Mouse (Mus musculus): ENCODE data around the gene Kifc5b. TPM values are rescaled to one million over a fixed set of nuclear protein-coding genes. Genes with fewer than 3 reads are reported as not detected.

The Kifc5b gene
- polyA plus RNA-seq, 1 experiment from 2014 or later = 6.7 TPM

DNA sequence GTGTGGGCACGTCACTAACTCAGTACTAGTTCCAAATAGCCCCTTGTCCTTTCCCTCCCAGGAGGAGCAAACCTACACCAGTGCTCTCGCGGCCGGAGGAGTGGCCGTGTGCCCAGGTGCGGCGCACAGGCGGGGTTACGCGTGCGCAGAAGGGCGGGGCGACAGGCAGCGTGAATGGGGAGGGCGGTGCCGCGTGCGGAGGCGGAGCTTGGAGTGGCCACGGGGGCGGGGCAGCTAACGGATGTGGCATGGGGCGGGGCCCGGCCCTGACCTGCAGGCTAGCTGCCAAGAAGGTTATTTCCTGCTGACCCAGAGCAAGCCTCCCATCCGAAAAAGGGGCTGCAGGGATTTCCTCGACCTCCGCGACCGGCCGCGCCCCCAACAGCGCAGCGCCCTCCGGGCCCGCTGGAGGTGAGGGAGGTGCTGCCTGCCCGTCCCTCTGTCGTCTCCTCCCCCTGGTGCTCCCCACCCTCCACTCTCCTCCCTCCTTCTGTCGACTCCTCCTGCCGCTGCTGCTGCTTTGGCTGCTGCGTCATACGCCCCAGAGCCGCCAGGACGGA lies 16.0 kb downstream of the Kifc5b start, which contains the start of gene Phf1:
Phf1 (plus strand) TSS at position 214 of the 560 bp plus-strand sequence.
- no peaks in the 10 kb centered on the region for H3K9me3 ChIP-seq
- H3K36me3 ChIP-seq = peaks cover 69% of the 10 kb centered on the region
- H3K27me3 ChIP-seq (ENCODE audit: insufficient read depth, poor library complexity, severe bottlenecking) = no peaks in the 10 kb centered on the region
- DNase-seq (ENCODE audit: low spot score) = peak; percentile 97
- peak within 1 kb of the TSS; percentile 83 for H3K4me3 ChIP-seq
- peak within 1 kb of the TSS; percentile 90 for H3K27ac ChIP-seq
- H3K4me1 ChIP-seq = peaks cover 44% of the 10 kb centered on the region
- WGBS = under 1% methylated on average over 42 of the region's 43 CpGs

DNA sequence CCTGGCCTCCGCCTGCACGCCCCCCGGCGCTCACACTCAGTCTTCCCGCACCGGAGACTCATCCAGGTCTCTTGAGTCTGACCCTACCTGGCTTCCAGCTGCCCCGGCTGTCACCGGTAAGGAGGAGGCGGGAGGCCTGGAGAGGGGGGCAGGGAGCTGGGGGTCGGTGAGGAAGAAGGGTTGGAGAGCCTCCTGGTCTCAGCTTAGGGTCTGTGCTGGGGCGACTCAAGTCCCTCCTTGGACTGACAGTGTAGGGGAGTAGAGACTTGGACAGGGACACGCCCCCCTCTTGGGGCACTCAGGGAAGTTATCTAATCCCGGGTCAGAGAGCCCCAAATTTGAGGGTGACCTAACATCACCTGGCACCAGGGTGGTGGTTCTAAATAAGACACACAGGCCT lies 16.5 kb downstream of the Kifc5b start:
- peak overlapping the region; percentile 90 for H3K27ac ChIP-seq
- H3K9me3 ChIP-seq = no peaks in the 10 kb centered on the region
- peak overlapping the region; percentile 83 for H3K4me3 ChIP-seq
- peaks cover 65% of the 10 kb centered on the region for H3K36me3 ChIP-seq
- H3K4me1 ChIP-seq = peaks cover 49% of the 10 kb centered on the region
- no peaks in the 10 kb centered on the region for H3K27me3 ChIP-seq (ENCODE audit: insufficient read depth, poor library complexity, severe bottlenecking)
- WGBS = 8% methylated on average over 13 of the region's 13 CpGs
- no peak for DNase-seq (ENCODE audit: low spot score)

DNA sequence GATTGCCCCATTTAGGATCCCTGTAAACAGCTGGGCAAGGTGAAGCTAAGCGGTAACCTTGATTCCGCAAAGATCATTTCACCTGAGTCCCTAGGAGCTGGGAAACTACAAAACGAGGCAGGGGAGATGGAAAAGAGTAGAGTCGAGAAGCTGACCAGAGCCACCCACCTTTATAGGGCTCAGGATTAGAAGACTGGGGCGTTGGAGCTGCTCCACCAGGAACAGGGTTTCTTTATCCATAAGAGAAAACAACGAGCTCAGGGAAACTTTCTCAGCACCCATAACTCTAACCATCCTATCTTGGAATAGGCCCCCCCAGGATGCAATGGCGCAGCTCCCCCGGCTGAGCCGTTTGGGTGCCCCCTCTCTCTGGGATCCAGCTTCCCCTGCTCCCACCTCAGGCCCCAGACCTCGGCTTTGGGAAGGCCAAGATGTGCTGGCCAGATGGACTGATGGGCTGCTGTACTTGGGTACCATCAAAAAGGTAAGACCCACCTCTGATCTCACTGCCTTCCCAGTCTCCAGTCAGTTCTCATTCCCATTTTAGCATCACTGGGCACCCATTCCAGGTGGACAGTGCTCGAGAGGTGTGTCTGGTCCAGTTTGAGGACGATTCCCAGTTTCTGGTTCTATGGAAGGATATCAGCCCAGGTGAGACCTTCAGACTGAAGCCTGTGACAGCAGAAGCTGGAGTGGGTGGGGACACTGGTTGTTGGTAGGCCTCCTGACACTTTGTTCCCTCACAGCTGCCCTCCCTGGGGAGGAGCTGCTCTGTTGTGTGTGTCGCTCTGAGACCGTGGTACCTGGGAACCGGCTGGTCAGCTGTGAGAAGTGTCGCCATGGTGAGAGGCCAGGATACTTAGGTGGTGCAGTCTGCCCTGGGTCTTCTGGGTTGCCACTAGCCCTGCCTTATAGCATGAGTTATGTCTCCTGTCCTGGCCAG lies 17.3 kb downstream of the Kifc5b start:
- DNase-seq (ENCODE audit: low spot score) = peak; percentile 76
- Histone ChIP-seq H3K27ac (peak overlapping the region; percentile 90; the same call in 1 of the 2 replicates), H3K9me3 (no peaks in the 10 kb centered on the region), H3K36me3 (peaks cover 58% of the 10 kb centered on the region), H3K27me3 (ENCODE audit: insufficient read depth, poor library complexity, severe bottlenecking) (no peaks in the 10 kb centered on the region), H3K4me1 (peaks cover 52% of the 10 kb centered on the region), H3K4me3 (peak overlapping the region; percentile 83)
- WGBS = 78% methylated on average over 16 of the region's 16 CpGs

DNA sequence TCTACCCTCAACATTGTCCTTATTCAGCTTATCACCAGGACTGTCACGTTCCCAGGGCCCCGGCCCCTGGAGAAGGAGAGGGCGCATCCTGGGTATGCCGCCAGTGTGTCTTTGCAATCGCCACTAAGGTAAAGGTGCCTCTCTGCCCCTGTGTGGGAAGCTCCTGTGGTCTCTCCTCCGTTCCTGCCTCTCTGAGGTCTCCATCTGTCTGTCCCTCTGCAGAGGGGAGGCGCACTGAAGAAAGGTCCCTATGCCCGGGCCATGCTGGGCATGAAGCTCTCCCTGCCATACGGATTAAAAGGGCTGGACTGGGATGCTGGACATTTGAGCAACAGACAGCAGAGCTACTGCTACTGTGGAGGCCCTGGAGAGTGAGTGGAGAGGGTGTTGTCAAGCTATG lies 18.1 kb downstream of the Kifc5b start:
- 84% methylated on average over 9 of the region's 9 CpGs for WGBS
- peak overlapping the region; percentile 6; the same call in 1 of the 2 replicates for H3K4me3 ChIP-seq
- H3K36me3 ChIP-seq = peaks cover 49% of the 10 kb centered on the region
- peaks cover 57% of the 10 kb centered on the region for H3K4me1 ChIP-seq
- no peaks in the 10 kb centered on the region for H3K27me3 ChIP-seq (ENCODE audit: insufficient read depth, poor library complexity, severe bottlenecking)
- no peaks in the 10 kb centered on the region for H3K9me3 ChIP-seq
- no peak for DNase-seq (ENCODE audit: low spot score)
- H3K27ac ChIP-seq = no peak overlapping the region

DNA sequence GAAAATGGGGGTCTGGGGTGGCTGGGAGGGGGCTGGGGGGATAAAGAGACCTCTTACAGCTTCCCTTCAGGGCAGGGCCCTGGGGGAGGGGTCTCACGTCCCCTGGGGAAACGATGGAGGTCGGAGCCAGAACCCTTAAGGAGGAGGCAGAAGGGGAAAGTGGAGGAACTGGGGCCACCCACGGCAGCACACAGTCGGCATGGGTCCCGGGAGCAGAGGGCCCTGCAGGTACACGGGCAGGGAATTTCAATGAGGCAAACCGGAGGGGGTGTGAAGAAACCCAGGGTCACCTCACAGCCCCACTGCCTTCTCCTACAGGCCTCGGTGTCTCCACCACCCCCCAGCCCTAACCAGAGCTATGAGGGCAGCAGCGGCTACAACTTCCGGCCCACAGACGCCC lies 19.6 kb downstream of the Kifc5b start:
- peaks cover 70% of the 10 kb centered on the region for H3K4me1 ChIP-seq
- no peak overlapping the region for H3K4me3 ChIP-seq
- H3K27ac ChIP-seq = no peak overlapping the region

DNA sequence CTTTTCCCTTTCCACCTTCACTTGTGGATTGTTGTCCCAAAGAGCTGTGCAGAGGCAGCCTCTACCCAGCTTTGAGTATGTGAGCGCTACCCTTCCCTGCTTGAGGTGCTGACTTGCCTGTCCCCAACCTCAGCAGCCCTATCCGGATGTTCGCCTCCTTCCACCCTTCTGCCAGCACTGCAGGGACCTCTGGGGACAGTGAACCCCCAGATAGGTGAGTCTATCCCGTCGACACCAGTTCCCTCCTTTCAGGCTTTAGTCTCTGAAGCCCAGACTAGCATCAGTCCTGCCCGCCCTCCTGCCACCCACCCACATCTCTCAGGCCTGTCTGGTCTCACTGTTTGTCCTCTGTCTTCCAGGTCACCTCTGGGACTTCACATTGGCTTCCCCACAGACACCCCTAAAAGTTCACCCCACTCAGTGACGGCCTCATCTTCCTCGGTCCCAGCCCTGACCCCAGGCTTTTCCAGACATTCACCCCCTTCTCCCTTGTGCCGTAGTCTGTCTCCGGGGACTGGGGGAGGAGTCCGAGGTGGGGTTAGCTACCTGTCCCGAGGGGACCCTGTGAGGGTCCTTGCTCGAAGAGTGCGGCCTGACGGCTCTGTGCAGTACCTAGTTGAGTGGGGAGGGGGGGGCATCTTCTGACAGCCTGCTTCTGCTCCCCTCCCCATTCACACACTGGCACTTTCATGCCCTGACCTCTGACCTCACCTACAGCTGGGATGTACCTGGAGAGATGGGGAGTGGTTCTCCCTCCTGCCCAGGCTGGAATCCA lies 20.2 kb downstream of the Kifc5b start:
- Histone ChIP-seq H3K36me3 (peaks cover 34% of the 10 kb centered on the region), H3K27me3 (ENCODE audit: insufficient read depth, poor library complexity, severe bottlenecking) (no peaks in the 10 kb centered on the region), H3K4me1 (peaks cover 76% of the 10 kb centered on the region), H3K9me3 (no peaks in the 10 kb centered on the region), H3K27ac (no peak overlapping the region), H3K4me3 (no peak overlapping the region)
- WGBS = 83% methylated on average over 15 of the region's 15 CpGs
- DNase-seq (ENCODE audit: low spot score) = no peak

More for the DNA sequence above, 19.6 kb downstream of the Kifc5b start:
- Histone ChIP-seq H3K36me3 (peaks cover 38% of the 10 kb centered on the region), H3K27me3 (ENCODE audit: insufficient read depth, poor library complexity, severe bottlenecking) (no peaks in the 10 kb centered on the region), H3K9me3 (no peaks in the 10 kb centered on the region)
- WGBS = 82% methylated on average over 12 of the region's 12 CpGs
- DNase-seq (ENCODE audit: low spot score) = no peak

DNA sequence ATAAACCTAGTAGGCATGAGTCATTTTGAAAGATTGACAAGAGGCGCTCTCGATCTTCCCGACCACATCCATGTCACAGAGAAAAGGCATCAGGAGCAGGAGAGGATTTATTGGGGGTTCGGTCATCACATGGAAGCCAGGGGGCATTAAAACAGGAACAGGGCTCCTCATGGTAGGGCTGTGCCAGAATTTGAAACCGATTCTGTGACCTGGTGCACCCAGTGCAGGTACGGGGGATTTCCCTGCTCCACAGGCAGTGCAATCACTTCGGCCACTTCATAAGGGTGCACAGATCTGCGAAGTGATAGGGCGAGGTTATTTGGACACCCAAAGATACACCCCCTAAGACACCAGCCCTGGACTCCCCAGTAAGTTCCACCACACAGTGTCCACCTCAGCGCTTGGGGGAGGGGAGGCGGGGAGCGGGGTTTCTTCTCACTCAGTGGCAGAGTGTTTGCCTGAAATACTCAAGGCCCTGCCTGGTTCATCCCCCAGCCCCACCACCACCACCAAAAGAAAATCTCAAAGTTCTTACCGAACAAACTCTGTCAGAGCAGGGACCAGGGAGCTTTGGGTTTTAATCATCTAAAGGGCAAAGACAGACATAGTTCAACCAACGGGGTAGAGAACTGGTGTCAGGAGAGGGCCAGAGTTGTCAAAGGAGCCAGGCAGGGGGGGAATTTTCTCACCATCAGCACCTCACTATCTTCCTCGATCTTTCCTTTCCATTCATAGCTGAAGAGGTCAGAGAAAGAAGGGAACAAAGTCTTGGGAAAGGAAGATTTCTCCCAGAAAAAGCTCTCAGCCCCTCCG lies 21.2 kb downstream of the Kifc5b start:
- peak overlapping the region; percentile 77 for H3K4me3 ChIP-seq
- peaks cover 34% of the 10 kb centered on the region for H3K36me3 ChIP-seq
- no peaks in the 10 kb centered on the region for H3K9me3 ChIP-seq
- DNase-seq (ENCODE audit: low spot score) = peak; percentile 71
- WGBS = 55% methylated on average over 16 of the region's 16 CpGs
- H3K27me3 ChIP-seq (ENCODE audit: insufficient read depth, poor library complexity, severe bottlenecking) = no peaks in the 10 kb centered on the region
- H3K27ac ChIP-seq = peak overlapping the region; percentile 97
- H3K4me1 ChIP-seq = peaks cover 77% of the 10 kb centered on the region

DNA sequence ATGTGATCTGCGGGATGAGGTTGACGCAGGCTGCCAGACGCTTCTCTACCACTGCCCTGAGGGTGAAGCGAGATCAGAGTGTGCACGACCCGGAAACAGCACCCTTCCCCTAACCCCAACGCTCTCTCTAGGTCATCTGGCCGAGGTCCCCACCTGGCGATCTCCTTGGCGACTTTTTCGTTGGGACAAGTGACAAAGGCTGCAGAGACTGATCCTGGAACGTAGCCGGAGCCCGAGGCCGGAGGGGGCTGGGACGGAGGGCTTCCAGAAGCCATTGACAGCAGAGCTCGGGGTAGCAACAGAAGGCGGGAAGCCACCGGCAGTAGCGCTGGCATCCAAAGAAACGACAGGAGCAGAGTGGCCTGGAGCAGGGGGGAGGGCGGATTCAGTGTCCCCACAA lies 21.8 kb downstream of the Kifc5b start:
- H3K9me3 ChIP-seq = no peaks in the 10 kb centered on the region
- no peak for DNase-seq (ENCODE audit: low spot score)
- WGBS = under 1% methylated on average over 22 of the region's 22 CpGs
- peak overlapping the region; percentile 77 for H3K4me3 ChIP-seq
- H3K27me3 ChIP-seq (ENCODE audit: insufficient read depth, poor library complexity, severe bottlenecking) = no peaks in the 10 kb centered on the region
- H3K27ac ChIP-seq = peak overlapping the region; percentile 97
- H3K36me3 ChIP-seq = peaks cover 34% of the 10 kb centered on the region
- H3K4me1 ChIP-seq = peaks cover 71% of the 10 kb centered on the region

DNA sequence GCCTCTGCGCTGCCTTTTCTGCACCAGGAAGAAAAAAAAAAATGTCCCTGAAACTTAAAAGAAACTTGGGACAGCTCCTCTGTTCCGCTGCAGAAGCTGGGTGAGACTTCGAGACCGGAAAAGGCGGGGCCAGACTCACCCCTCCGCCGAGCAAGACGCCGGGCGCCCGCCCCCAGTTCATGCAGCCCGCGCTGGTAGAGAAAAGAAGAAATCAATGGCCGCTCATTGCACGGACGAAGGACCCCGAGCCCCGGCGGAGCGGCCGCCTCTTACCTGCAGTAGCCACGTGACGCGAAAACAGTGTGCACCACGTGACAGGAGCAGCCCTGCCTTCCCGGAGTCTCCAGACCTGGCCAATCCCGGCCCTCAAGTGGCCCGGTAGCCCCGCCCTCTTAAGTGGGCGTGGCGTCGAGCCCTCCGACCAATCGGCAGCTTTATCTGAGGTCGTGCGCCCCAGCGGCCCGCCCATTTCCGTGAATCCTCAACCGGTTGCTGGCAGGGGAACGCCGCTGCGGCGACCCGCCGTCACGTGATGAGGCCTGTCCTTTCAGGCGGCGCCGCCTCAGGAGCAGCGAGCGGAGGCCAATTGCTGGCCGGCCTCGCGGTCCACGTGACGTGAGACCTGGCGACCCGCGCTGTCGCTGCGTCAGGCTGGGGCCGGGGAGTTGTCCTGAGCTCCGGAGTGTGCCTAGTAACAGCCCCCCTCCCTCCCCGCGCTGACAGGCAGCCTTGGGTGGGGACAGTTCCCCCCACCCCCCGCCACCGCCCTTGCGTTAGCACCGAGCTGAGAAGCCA lies 22.5 kb downstream of the Kifc5b start, which contains the start of gene Cuta:
Cuta (minus strand) TSS at position 392 of the 795 bp plus-strand sequence.
- Histone ChIP-seq H3K27me3 (ENCODE audit: insufficient read depth, poor library complexity, severe bottlenecking) (no peaks in the 10 kb centered on the region), H3K4me1 (peaks cover 64% of the 10 kb centered on the region), H3K36me3 (peaks cover 32% of the 10 kb centered on the region), H3K4me3 (peak within 1 kb of the TSS; percentile 77), H3K27ac (peak within 1 kb of the TSS; percentile 97), H3K9me3 (no peaks in the 10 kb centered on the region)
- under 1% methylated on average over 70 of the region's 70 CpGs for WGBS
- DNase-seq (ENCODE audit: low spot score) = peak; percentile 100

DNA sequence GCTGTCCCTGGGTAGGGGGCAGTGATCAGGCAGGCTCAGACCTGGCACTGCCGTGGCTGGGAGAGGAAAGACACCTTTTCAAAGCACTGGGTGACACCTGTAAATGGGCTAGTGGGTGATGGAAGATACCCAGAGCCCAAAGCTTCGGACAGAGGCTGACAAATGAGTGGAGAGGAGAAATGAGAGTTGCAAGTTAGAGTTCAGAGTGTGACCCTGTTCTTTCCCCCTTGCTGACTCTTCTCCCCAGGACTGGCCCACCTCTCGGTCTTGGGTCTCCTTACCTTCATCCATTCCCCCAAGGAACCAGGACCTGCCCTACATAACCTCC lies 23.0 kb downstream of the Kifc5b start:
- H3K27ac ChIP-seq = peak overlapping the region; percentile 97
- DNase-seq (ENCODE audit: low spot score) = no peak
- peaks cover 27% of the 10 kb centered on the region for H3K36me3 ChIP-seq
- H3K27me3 ChIP-seq (ENCODE audit: insufficient read depth, poor library complexity, severe bottlenecking) = no peaks in the 10 kb centered on the region
- no peaks in the 10 kb centered on the region for H3K9me3 ChIP-seq
- 5% methylated on average over 3 of the region's 3 CpGs for WGBS
- peak overlapping the region; percentile 77 for H3K4me3 ChIP-seq
- H3K4me1 ChIP-seq = peaks cover 60% of the 10 kb centered on the region

DNA sequence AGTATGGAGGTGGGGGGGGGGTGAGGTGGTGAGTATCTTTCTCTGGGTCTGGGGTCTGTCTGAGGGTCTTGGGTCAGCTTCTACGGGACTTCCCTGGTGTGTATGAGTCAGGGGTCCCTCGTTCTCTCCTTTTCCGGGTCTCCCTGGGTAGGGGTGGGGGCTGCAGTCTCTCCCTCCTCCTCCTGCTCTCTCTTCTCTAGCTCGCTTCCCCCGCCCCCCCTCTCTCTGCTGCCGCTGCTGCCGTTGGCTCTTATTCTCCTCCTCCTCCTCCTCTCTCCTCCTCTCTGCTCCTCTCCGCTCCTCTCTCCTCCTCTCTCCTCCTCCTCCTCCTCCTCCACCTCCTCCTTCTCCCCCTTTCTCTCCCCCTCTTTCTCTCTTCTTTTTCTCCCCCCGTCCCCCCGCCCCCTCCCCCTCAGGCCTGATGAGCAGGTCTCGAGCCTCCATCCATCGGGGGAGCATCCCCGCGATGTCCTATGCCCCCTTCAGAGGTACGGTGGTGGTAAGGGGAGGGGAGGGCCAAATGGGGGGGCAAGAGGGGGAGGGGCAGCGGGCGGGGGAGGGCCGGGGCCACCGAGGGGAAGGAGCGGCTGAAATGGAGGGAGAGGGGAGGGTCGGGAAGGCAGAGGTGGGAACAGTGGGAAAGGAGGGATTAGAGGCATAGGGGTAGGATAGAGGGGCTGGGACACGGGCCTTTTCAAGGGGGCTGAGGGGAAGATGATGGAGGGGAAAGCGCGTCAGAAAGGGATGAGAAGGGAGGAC lies 24.3 kb downstream of the Kifc5b start, which contains the start of gene Syngap1:
Syngap1 (plus strand) TSS at position 223 of the 759 bp plus-strand sequence.
- WGBS = 4% methylated on average over 22 of the region's 24 CpGs
- H3K27ac ChIP-seq = peak within 1 kb of the TSS; percentile 97
- no peak for DNase-seq (ENCODE audit: low spot score)
- peaks cover 61% of the 10 kb centered on the region for H3K4me1 ChIP-seq
- no peaks in the 10 kb centered on the region for H3K27me3 ChIP-seq (ENCODE audit: insufficient read depth, poor library complexity, severe bottlenecking)
- H3K4me3 ChIP-seq = peak within 1 kb of the TSS; percentile 77
- H3K9me3 ChIP-seq = no peaks in the 10 kb centered on the region
- H3K36me3 ChIP-seq = peaks cover 14% of the 10 kb centered on the region
